Mouse (Mus musculus) forebrain, embryonic 11.5 days (tissue): Measurements from ENCODE around the gene Ros1. TPM values are rescaled to one million over a fixed set of nuclear protein-coding genes. Genes with fewer than 3 reads are reported as not detected.

Experiments
- ATAC-seq: fragments of 200-750 bp; cut with Nextera tagmentation; replicated peaks from 2 replicates; pipeline ENCODE4 v1.8.0; 2017; ENCODE audit warnings: moderate TSS enrichment; ENCODE audit not compliant: low FRiP score
- DNase-seq: peaks from one replicate; pipeline ENCODE4 v3.0.0-alpha.2; 2017; ENCODE audit warnings: low spot score
- H3K27ac ChIP-seq: fragments of 300-500 bp; sonication (generic); 2 replicates; pipeline ENCODE4 v1.5.1; 2014; ENCODE audit warnings: low read depth, low read length
- H3K27me3 ChIP-seq: fragments of 300-500 bp; sonication (generic); 2 replicates; pipeline ENCODE4 v1.6.1; 2014; ENCODE audit warnings: mild to moderate bottlenecking, low read length, mixed read lengths; ENCODE audit not compliant: control insufficient read depth, insufficient read depth
- H3K36me3 ChIP-seq: fragments of 300-500 bp; sonication (generic); 2 replicates; pipeline ENCODE4 v1.6.1; 2014; ENCODE audit warnings: mild to moderate bottlenecking, low read length, moderate library complexity, mixed read lengths; ENCODE audit not compliant: control insufficient read depth, insufficient read depth
- H3K4me1 ChIP-seq: fragments of 300-500 bp; sonication (generic); replicated peaks from 2 replicates; pipeline ENCODE4 v1.6.1; 2014; ENCODE audit warnings: low read length, mixed read lengths; ENCODE audit not compliant: control insufficient read depth, insufficient read depth
- H3K4me2 ChIP-seq: fragments of 300-500 bp; sonication (generic); 2 replicates; pipeline ENCODE4 v1.6.1; 2014; ENCODE audit warnings: low read depth, mild to moderate bottlenecking, low read length, moderate library complexity, mixed read lengths; ENCODE audit not compliant: severe bottlenecking
- H3K4me3 ChIP-seq: fragments of 300-500 bp; sonication (generic); 2 replicates; pipeline ENCODE4 v1.5.1; 2014; ENCODE audit warnings: low read depth, low read length
- H3K9ac ChIP-seq: fragments of 300-500 bp; sonication (generic); 2 replicates; pipeline ENCODE4 v1.6.1; 2014; ENCODE audit warnings: low read length
- H3K9me3 ChIP-seq: fragments of 300-500 bp; sonication (generic); 2 replicates; pipeline ENCODE4 v1.6.1; 2016; ENCODE audit warnings: low read length, mixed read lengths; ENCODE audit not compliant: control insufficient read depth
- whole genome bisulfite sequencing: fragments of 180-500 bp; shearing (Covaris S2); extraction: QIAGEN DNeasy Blood & Tissue Kit; methylation state at CpG from one replicate; pipeline ENCODE4 v1.1.7; 2014; 5-methylcytosine and 5-hydroxymethylcytosine counted together
- polyA plus RNA-seq: library from polyadenylated mRNA; unstranded; fragments of >200 nt; fragmentation: Nextera tagmentation; extraction: Ambion mirVana; gene quantifications from 2 replicates; pipeline ENCODE4 v1.2.1, GENCODE M21; 2014

The Ros1 gene
- polyA plus RNA-seq, 1 experiment from 2014 or later, result not detected

- Histone ChIP-seq H3K9me3 (no peaks in the 10 kb centered on the region; the same call in 1 of the 2 replicates), H3K27ac (no peak overlapping the region), H3K27me3 (no peaks in the 10 kb centered on the region), H3K36me3 (no peaks in the 10 kb centered on the region), H3K4me1 (peaks cover 4% of the 10 kb centered on the region; the same call in 1 of the 2 replicates), H3K4me2 (peak overlapping the region; percentile 69; the same call in 1 of the 2 replicates), H3K4me3 (peak overlapping the region; percentile 70), H3K9ac (no peak overlapping the region)
- 11% methylated on average over 21 of the region's 21 CpGs for WGBS
- DNase-seq (peak; percentile 66), ATAC-seq (peak; percentile 27)
Observed at GRCm38 (mm10) chr10:52232196-52233176, 37.4 kb upstream of the Ros1 start.

GRCm38 (mm10) chr10:52219600-52219999, 24.6 kb upstream of the Ros1 start:
- Histone ChIP-seq H3K27ac (no peak overlapping the region), H3K4me3 (no peak overlapping the region), H3K9ac (no peak overlapping the region), H3K4me2 (no peak overlapping the region), H3K27me3 (no peaks in the 10 kb centered on the region), H3K4me1 (no peaks in the 10 kb centered on the region), H3K9me3 (no peaks in the 10 kb centered on the region), H3K36me3 (no peaks in the 10 kb centered on the region)
- ATAC-seq (no peak), DNase-seq (no peak)
- WGBS, result 82% methylated on average over 3 of the region's 3 CpGs

- no peaks in the 10 kb centered on the region for H3K27me3 ChIP-seq
- no peak overlapping the region for H3K27ac ChIP-seq
- no peaks in the 10 kb centered on the region for H3K9me3 ChIP-seq
- WGBS, result 53% methylated on average over 7 of the region's 7 CpGs
- H3K9ac ChIP-seq, result no peak overlapping the region
- DNase-seq (no peak), ATAC-seq (no peak)
- H3K4me3 ChIP-seq, result no peak overlapping the region
- no peak overlapping the region for H3K4me2 ChIP-seq
- no peaks in the 10 kb centered on the region for H3K36me3 ChIP-seq
- no peaks in the 10 kb centered on the region for H3K4me1 ChIP-seq
Observed at GRCm38 (mm10) chr10:52217564-52217934, 22.5 kb upstream of the Ros1 start.

- ATAC-seq (peak; percentile 58), DNase-seq (peak; percentile 67)
- 25% methylated on average over 7 of the region's 7 CpGs for WGBS
- Histone ChIP-seq H3K27me3 (no peaks in the 10 kb centered on the region), H3K4me1 (no peaks in the 10 kb centered on the region), H3K4me3 (no peak overlapping the region), H3K36me3 (no peaks in the 10 kb centered on the region), H3K9me3 (no peaks in the 10 kb centered on the region), H3K9ac (no peak overlapping the region), H3K27ac (no peak overlapping the region), H3K4me2 (no peak overlapping the region)
Observed at GRCm38 (mm10) chr10:52216797-52217563, 21.9 kb upstream of the Ros1 start.

- WGBS, result 66% methylated on average over 2 of the region's 2 CpGs
- Histone ChIP-seq H3K9ac (no peak overlapping the region), H3K4me1 (no peaks in the 10 kb centered on the region), H3K27ac (no peak overlapping the region), H3K4me3 (no peak overlapping the region), H3K27me3 (no peaks in the 10 kb centered on the region), H3K9me3 (no peaks in the 10 kb centered on the region), H3K4me2 (no peak overlapping the region), H3K36me3 (no peaks in the 10 kb centered on the region)
- no peak for ATAC-seq
- DNase-seq, result no peak
Observed at GRCm38 (mm10) chr10:52215267-52215818, 20.3 kb upstream of the Ros1 start.

GRCm38 (mm10) chr10:52204006-52204405, 9.0 kb upstream of the Ros1 start:
- no peak for DNase-seq
- H3K9ac ChIP-seq, result no peak overlapping the region
- no peaks in the 10 kb centered on the region for H3K4me1 ChIP-seq
- no peak overlapping the region for H3K4me2 ChIP-seq
- H3K4me3 ChIP-seq, result no peak overlapping the region
- no peaks in the 10 kb centered on the region for H3K9me3 ChIP-seq
- no peaks in the 10 kb centered on the region for H3K27me3 ChIP-seq
- WGBS, result 87% methylated on average over 2 of the region's 2 CpGs
- no peak for ATAC-seq
- H3K36me3 ChIP-seq, result no peaks in the 10 kb centered on the region
- H3K27ac ChIP-seq, result no peak overlapping the region

GRCm38 (mm10) chr10:52185900-52186299, 9.1 kb downstream of the Ros1 start:
- ATAC-seq (no peak), DNase-seq (no peak)
- Histone ChIP-seq H3K27ac (no peak overlapping the region), H3K4me1 (no peaks in the 10 kb centered on the region), H3K36me3 (no peaks in the 10 kb centered on the region), H3K9ac (no peak overlapping the region), H3K9me3 (no peaks in the 10 kb centered on the region), H3K4me2 (no peak overlapping the region), H3K27me3 (no peaks in the 10 kb centered on the region), H3K4me3 (no peak overlapping the region)
- 86% methylated on average over 4 of the region's 4 CpGs for WGBS

GRCm38 (mm10) chr10:52182878-52183277, 12.2 kb downstream of the Ros1 start:
- no peak overlapping the region for H3K4me2 ChIP-seq
- H3K27ac ChIP-seq, result no peak overlapping the region
- no peak overlapping the region for H3K4me3 ChIP-seq
- no peaks in the 10 kb centered on the region for H3K27me3 ChIP-seq
- DNase-seq, result no peak
- 81% methylated on average over 3 of the region's 3 CpGs for WGBS
- H3K4me1 ChIP-seq, result no peaks in the 10 kb centered on the region
- H3K36me3 ChIP-seq, result no peaks in the 10 kb centered on the region
- ATAC-seq, result no peak
- no peaks in the 10 kb centered on the region for H3K9me3 ChIP-seq
- no peak overlapping the region for H3K9ac ChIP-seq
